Mouse (Mus musculus) kidney, adult 2 months (tissue): ENCODE results near the gene Mybpc1. TPM values are rescaled to one million over a fixed set of nuclear protein-coding genes. Genes with fewer than 3 reads are reported as not detected.

Experiments used
- DNase-seq: peaks from one replicate; pipeline ENCODE4 v3.0.0; 2021
- H3K27ac ChIP-seq: fragments of 200-500 bp; 2 replicates; pipeline ENCODE4 v1.5.1; 2012; ENCODE audit warnings: low read depth, low read length, control low read depth, inconsistent platforms; ENCODE audit not compliant: insufficient read depth
- H3K27me3 ChIP-seq: fragments of 200-500 bp; replicated peaks from 2 replicates; pipeline ENCODE4 v1.6.1; 2012; ENCODE audit warnings: mild to moderate bottlenecking, moderate library complexity, low read length, inconsistent platforms; ENCODE audit not compliant: control insufficient read depth, insufficient read depth
- H3K36me3 ChIP-seq: fragments of 200-500 bp; 2 replicates; pipeline ENCODE4 v1.6.1; 2012; ENCODE audit warnings: mild to moderate bottlenecking, moderate library complexity, low read length, inconsistent platforms; ENCODE audit not compliant: control insufficient read depth, insufficient read depth
- H3K4me1 ChIP-seq: fragments of 200-500 bp; 2 replicates; pipeline ENCODE4 v1.6.1; 2011; ENCODE audit warnings: low read length; ENCODE audit not compliant: control insufficient read depth, insufficient read depth
- H3K4me3 ChIP-seq: fragments of 200-500 bp; 2 replicates; pipeline ENCODE4 v1.5.1; 2011; ENCODE audit warnings: mild to moderate bottlenecking, low read depth, low read length, control low read depth; ENCODE audit not compliant: insufficient read depth
- CTCF ChIP-seq: fragments of 200-500 bp; conservative IDR thresholded peaks from 2 replicates; pipeline ENCODE4 v1.5.1; 2011; ENCODE audit warnings: low read depth, mild to moderate bottlenecking, control low read depth, low read length, moderate library complexity, mixed read lengths; ENCODE audit not compliant: insufficient read depth, insufficient read length
- POLR2A ChIP-seq: fragments of 200-500 bp; IDR thresholded peaks from one replicate; pipeline ENCODE4 v1.6.1; 2011; ENCODE audit warnings: low read depth, low read length, control low read depth
- WGBS: fragments of 180-500 bp; shearing (Covaris S2); methylation state at CpG from one replicate; pipeline ENCODE4 v1.1.7; 2018; 5-methylcytosine and 5-hydroxymethylcytosine counted together
- polyA plus RNA-seq: library from polyadenylated mRNA; depleted of rRNA; stranded (reverse); fragments of >200 nt; gene quantifications from 2 replicates; pipeline ENCODE4 v1.2.3, GENCODE M21; 2012

The Mybpc1 gene
- polyA plus RNA-seq, 1 experiment, result 7.8 TPM

DNA sequence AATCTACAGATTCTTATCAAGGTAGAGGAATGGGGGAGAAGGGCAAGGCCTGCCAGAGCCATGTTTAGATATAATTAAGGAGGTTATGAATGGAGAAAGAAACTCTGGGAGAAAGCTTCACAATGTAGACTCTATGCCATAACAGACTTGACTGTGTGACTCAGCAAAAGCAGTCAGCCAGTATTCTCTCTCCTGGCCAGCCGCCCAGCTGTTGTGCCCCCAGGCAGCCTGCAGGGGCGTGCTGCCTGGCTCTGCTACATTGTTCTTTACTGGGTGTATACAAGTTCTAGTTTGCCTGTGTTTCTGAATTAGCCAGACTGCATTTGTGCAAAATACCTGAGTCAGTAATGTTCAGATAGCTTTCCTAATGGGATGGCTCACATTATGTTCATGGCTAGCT, 90.5 kb downstream of the Mybpc1 start:
- Histone ChIP-seq H3K4me1 (peaks cover 21% of the 10 kb centered on the region; the same call in 1 of the 2 replicates), H3K27me3 (no peaks in the 10 kb centered on the region), H3K36me3 (no peaks in the 10 kb centered on the region), H3K27ac (peak overlapping the region; percentile 95), H3K4me3 (no peak overlapping the region)
- TF ChIP-seq CTCF (peak; percentile 57), POLR2A (no peak)
- 21% methylated on average over 2 of the region's 2 CpGs for WGBS
- DNase-seq, result peak; percentile 94

DNA sequence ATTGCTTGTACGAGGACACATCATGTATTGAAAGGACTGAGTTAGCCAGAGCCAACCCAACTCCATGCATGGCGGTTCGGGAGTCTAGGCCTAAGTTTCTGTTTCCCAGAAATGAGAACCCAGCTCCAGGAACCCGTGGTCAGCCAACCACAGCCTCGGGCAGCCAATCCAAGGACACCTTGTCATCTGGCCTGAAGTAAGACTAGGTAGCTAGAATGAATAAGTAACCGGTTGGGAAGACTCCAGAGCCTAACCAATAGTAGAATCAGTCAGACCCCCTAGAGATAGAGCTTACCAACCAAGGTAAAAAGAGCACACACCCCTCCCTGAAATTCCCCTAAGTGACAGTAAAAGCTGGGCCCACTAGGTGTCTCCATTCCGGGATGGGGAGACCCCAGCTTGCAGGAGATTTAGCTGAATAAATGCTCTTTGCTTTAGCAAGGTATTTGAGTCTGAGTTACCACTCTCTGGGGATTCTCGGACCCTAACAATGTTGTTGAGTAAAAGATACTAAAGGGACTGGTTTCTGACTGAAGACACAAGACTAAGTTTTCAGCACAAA, 91.3 kb downstream of the Mybpc1 start:
- Histone ChIP-seq H3K36me3 (no peaks in the 10 kb centered on the region), H3K4me1 (peaks cover 23% of the 10 kb centered on the region; the same call in 1 of the 2 replicates), H3K27me3 (no peaks in the 10 kb centered on the region), H3K4me3 (no peak overlapping the region), H3K27ac (peak overlapping the region; percentile 95)
- TF ChIP-seq POLR2A (no peak), CTCF (no peak; the same call in 1 of the 2 replicates)
- WGBS, result 46% methylated on average over 8 of the region's 8 CpGs
- peak; percentile 96 for DNase-seq

DNA sequence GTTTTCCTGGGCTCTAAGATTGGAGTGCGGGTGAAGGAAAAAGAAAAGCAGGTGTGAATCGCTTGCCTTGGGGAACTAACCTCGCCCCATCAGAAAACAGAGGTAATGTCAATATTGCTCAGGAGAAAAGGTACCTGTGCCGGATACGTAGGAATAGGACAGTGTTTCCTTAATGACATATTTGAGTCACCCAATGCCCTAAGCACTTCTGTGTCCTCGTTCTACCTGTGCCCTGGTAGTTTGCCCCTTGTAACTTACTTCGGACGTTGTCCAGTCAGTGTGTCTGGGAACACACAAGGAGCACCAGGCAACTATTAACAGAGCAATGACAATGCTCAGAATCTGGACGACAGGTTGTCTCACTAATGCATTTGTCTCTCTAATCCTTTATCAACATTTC, 93.6 kb downstream of the Mybpc1 start:
- DNase-seq, result peak; percentile 85
- no peak overlapping the region for H3K4me3 ChIP-seq
- TF ChIP-seq CTCF (no peak), POLR2A (no peak)
- peak overlapping the region; percentile 99 for H3K27ac ChIP-seq
- peaks cover 32% of the 10 kb centered on the region; the same call in 1 of the 2 replicates for H3K4me1 ChIP-seq
- WGBS, result 63% methylated on average over 9 of the region's 9 CpGs
- no peaks in the 10 kb centered on the region for H3K27me3 ChIP-seq
- no peaks in the 10 kb centered on the region for H3K36me3 ChIP-seq

DNA sequence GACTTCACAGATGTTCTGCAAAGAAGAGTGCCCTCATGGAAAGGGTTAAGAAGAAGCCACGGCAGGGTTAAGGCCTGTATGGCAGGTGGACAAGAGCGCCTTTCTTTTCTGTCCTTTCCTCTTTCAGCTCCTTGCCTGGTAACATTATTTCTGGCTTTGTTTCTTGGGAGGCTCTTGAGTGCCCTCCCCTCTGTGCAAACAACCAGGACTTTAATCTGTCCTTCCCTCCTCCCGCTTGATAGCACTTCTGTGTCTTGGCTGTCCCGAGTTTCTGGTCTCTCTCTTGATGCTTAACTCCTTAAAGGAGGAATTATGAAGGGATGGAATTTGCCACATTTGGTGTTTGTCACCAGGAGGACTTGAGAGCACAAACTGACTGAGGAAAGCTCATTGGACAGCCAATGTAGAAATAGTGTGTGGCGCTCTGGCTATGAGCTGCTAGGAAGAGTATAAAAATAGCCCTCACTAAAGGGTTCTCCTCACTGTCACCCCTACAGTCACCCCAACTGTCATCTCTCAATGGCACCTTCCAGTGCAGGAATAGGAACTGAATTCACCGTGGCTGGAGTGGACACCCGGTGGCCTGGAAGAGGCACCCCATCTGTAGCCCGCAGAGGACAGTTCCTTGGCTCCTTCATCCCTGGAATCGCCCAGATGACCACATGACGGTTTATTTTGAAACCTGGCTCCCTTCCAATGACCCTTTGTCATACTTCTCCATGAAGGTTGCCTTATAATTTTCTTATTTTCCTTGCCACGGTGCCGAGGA, 94.3 kb downstream of the Mybpc1 start:
- DNase-seq, result peak; percentile 96
- 45% methylated on average over 12 of the region's 12 CpGs for WGBS

DNA sequence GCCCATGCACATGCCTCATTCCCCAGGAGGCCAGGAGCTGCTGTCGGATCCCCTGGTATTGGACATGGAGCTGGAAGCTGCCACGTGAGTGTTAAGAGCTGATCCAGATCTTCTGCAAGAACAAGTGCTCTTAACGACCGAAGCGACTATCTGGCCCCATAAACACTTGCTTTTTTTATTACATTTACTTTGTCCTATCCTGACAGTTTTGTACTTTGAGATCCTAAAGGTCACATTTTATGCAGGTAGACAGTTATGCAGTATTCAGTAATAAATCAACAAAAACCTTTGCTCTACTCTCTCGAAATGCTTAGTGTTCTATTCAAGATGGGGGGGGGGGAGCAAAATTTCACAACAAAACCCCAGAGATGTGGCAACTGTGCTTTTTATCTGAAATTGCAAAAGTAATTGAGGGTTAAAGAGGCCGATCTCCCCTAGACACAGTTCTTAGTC, 97.2 kb downstream of the Mybpc1 start:
- peak; percentile 73 for DNase-seq
- H3K27ac ChIP-seq, result peak overlapping the region; percentile 100
- no peaks in the 10 kb centered on the region; the same call in 1 of the 2 replicates for H3K36me3 ChIP-seq
- 52% methylated on average over 7 of the region's 7 CpGs for WGBS
- no peaks in the 10 kb centered on the region for H3K27me3 ChIP-seq
- H3K4me3 ChIP-seq, result no peak overlapping the region
- TF ChIP-seq POLR2A (no peak), CTCF (no peak)
- H3K4me1 ChIP-seq, result peaks cover 36% of the 10 kb centered on the region

More for the DNA sequence above, 94.3 kb downstream of the Mybpc1 start:
- H3K4me1 ChIP-seq, result peaks cover 32% of the 10 kb centered on the region
- H3K36me3 ChIP-seq, result no peaks in the 10 kb centered on the region
- peak overlapping the region; percentile 98 for H3K27ac ChIP-seq
- peak overlapping the region; percentile 9; the same call in 1 of the 2 replicates for H3K4me3 ChIP-seq
- TF ChIP-seq CTCF (no peak), POLR2A (no peak)
- no peaks in the 10 kb centered on the region for H3K27me3 ChIP-seq

- Histone ChIP-seq H3K27me3 (no peaks in the 10 kb centered on the region), H3K27ac (peak overlapping the region; percentile 81; the same call in 1 of the 2 replicates), H3K4me1 (peaks cover 23% of the 10 kb centered on the region), H3K36me3 (no peaks in the 10 kb centered on the region; the same call in 1 of the 2 replicates), H3K4me3 (no peak overlapping the region)
- DNase-seq, result peak; percentile 16
- TF ChIP-seq POLR2A (no peak), CTCF (no peak)
- WGBS, result 52% methylated on average over 5 of the region's 5 CpGs
Measured at GRCm38 (mm10) chr10:88505256-88505655, 99.7 kb downstream of the Mybpc1 start.

GRCm38 (mm10) chr10:88504481-88504880, 100.5 kb downstream of the Mybpc1 start:
- 48% methylated on average over 3 of the region's 3 CpGs for whole genome bisulfite sequencing
- peak; percentile 25 for DNase-seq
- TF ChIP-seq POLR2A (no peak), CTCF (no peak)
- Histone ChIP-seq H3K4me1 (peaks cover 23% of the 10 kb centered on the region), H3K36me3 (no peaks in the 10 kb centered on the region; the same call in 1 of the 2 replicates), H3K4me3 (no peak overlapping the region), H3K27ac (peak overlapping the region; percentile 98), H3K27me3 (no peaks in the 10 kb centered on the region)
